Mouse (Mus musculus): ENCODE measurements around the gene Prkra.

DNA sequence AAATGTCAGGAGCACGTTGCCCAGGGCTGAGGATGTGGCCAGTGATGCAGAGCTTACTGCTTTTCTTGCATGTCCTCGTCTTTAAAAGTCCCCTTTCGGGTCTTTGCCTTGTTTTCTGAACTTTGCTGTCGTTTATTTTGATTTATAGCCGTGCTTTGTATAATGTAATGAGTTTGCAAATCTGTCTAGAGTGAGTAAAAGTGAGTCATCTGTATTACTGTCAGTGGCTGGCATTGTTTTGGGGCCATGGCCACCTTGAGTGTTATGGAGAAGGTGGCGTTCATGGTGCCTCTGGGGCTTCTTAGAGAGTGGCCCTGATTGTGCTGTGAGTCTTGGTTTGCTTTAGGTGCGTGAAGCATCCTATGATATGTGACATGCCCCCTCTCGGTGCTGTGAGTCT is 34.5 kb upstream of the Prkra start:
- TF ChIP-seq CTCF (conservative IDR thresholded peaks at IDR 0.05; ENCODE audit: insufficient read depth, insufficient read length, low read depth, low read length) (no peak), POLR2A (IDR thresholded peaks at IDR 0.05; ENCODE audit: low read depth, low read length) (no peak)
